Mouse (Mus musculus): ENCODE measurements around the gene Cdc26. TPM values are rescaled to one million over a fixed set of nuclear protein-coding genes. Genes with fewer than 3 reads are reported as not detected.

The Cdc26 gene
- polyA plus RNA-seq, 1 experiment: 84.0 TPM

DNA sequence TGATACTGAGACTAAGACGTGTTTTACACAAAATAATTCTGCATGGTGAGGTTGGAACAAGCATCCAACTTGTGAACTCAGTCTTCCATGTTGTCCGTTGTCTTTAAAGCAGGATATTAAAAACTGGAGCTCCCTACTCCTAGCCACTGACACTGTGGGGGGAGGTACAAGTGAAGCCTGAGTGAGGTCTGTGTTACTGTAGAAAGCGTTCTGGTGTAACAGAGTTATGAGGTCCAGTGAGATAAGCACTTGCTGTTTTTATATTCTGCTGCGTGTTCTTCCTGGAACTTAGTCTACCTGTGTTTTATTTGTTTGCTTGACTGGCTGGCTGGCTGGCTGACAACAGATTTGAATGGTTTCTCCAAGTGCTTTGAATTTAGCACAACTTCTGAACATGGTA is 34.1 kb downstream of the Cdc26 start:
- no peak for DNase-seq (ENCODE audit: low read depth)
- TF ChIP-seq CTCF (IDR thresholded peaks at IDR 0.05; ENCODE audit: borderline replicate concordance, extremely low read depth, insufficient read depth, insufficient read length) (no peak), POLR2A (IDR thresholded peaks at IDR 0.05; ENCODE audit: borderline replicate concordance, extremely low read depth, insufficient read depth, insufficient read length, poor library complexity, severe bottlenecking) (no peak)

DNA sequence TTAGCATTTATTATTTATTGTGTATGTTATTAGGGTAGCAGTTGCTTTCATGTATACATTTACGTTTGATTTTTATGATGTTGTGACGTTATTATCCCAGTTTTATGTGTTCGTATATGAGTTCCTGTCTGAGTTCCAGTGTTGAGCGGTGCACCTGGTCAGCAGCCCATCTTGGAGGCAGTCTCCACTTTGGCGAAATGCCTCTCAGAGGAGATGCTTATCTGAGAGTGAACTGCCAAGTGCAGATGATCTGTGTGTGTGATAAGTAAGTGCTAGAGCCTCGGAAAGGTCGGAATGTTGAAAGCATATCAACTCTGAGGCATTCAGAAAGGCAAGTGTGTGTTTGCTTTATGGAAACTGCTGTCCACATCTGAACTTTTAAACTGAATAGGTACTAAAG is 34.8 kb downstream of the Cdc26 start:
- no peak for TF ChIP-seq CTCF (IDR thresholded peaks at IDR 0.05; ENCODE audit: borderline replicate concordance, extremely low read depth, insufficient read depth, insufficient read length)
- no peak for TF ChIP-seq POLR2A (IDR thresholded peaks at IDR 0.05; ENCODE audit: borderline replicate concordance, extremely low read depth, insufficient read depth, insufficient read length, poor library complexity, severe bottlenecking)
- no peak for DNase-seq (ENCODE audit: low read depth)

DNA sequence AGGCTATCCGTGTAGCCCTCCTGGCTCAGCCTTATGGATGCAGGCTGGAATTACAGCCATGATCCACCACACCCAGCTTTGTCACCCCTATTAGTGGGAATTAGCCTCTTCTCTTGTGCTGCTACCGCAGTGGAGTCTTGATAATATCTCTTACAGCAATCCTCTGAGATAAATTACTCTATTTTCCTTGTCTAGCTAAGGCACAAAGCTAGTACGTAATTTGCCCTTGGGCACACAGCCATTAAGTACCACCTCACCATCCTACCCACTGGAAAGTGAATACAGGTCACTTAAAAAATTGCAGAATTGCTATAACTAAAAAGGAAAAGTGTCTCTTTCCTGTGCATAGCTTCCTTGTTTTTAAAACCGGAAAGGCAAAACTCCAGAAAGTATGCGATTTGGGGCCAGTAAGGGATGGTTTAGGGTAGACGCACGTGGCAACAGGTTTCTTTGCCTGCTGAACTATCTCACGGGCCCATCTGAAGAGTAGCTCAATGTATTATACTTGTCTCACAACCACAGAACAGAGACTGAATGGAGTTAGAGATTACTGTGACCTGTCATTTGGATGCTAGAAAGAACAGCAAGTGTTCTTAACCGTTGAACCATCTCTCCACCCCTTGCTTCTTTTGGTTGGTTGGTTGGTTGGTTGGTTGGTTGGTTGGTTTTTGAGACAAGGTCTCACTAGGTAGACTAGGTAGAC is 35.5 kb downstream of the Cdc26 start:
- TF ChIP-seq POLR2A (IDR thresholded peaks at IDR 0.05; ENCODE audit: borderline replicate concordance, extremely low read depth, insufficient read depth, insufficient read length, poor library complexity, severe bottlenecking) (no peak), CTCF (IDR thresholded peaks at IDR 0.05; ENCODE audit: borderline replicate concordance, extremely low read depth, insufficient read depth, insufficient read length) (no peak)
- no peak for DNase-seq (ENCODE audit: low read depth)

DNA sequence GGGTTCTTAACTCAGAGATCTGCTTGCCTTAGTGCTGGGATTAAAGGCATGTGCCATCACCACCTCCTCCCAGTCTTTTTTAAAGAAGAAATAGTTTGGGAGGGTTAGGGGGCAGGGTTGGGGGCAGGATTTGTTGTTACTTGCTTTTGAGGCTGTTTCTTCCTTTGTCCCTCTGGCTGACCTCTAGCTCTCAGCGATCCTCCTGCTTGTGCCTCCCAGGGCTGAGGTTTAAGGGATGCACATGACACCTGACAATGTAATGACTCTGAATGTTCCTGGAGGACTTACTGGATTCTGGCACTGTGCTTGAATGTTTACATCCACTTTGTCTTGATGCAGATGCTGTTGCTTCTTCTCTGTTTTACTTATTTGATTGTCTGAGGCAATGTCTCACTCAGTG is 36.0 kb downstream of the Cdc26 start:
- no peak for TF ChIP-seq POLR2A (IDR thresholded peaks at IDR 0.05; ENCODE audit: borderline replicate concordance, extremely low read depth, insufficient read depth, insufficient read length, poor library complexity, severe bottlenecking)
- TF ChIP-seq CTCF (IDR thresholded peaks at IDR 0.05; ENCODE audit: borderline replicate concordance, extremely low read depth, insufficient read depth, insufficient read length): no peak
- DNase-seq (ENCODE audit: low read depth): no peak

DNA sequence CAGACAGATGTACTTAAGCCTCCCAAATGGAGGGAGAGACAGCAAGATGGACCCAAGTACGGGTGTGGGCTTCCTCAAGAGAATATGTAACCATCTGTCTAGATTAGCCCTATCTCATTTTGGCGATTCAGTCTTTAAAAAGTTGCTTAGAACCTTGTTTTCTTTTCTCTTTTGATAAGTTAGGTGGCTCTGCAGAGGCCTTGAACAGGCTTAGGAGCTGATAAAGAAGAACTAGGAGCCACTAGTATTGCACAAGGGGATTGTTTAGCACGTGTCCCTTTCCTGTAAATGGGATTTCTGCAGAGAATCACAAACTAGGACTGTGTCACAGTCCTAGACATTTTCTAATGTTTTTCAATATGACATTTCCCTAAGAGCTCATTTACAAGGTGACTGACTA is 39.4 kb downstream of the Cdc26 start:
- TF ChIP-seq CTCF (IDR thresholded peaks at IDR 0.05; ENCODE audit: borderline replicate concordance, extremely low read depth, insufficient read depth, insufficient read length): no peak
- TF ChIP-seq POLR2A (IDR thresholded peaks at IDR 0.05; ENCODE audit: borderline replicate concordance, extremely low read depth, insufficient read depth, insufficient read length, poor library complexity, severe bottlenecking): no peak
- no peak for DNase-seq (ENCODE audit: low read depth)

DNA sequence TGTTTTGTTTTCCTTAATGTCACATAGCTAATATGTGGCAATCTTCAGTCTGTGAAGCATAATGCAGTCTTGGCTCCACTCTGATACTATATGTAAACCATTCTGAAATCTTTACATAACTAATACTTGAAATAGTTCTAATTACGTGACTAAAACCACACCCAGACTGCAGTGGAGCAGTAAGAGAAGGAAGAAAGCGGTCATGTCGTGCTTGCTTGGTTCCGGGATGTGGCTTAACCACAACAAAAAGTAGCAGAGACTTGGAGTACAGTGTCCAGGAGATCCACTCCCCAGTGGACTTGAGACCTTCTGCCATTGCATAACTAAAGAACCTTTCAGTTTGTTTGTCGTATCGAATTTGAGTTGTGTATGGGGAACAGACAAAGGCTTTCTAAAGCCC is 40.9 kb downstream of the Cdc26 start:
- TF ChIP-seq POLR2A (IDR thresholded peaks at IDR 0.05; ENCODE audit: borderline replicate concordance, extremely low read depth, insufficient read depth, insufficient read length, poor library complexity, severe bottlenecking) (no peak), CTCF (IDR thresholded peaks at IDR 0.05; ENCODE audit: borderline replicate concordance, extremely low read depth, insufficient read depth, insufficient read length) (no peak)
- no peak for DNase-seq (ENCODE audit: low read depth)

DNA sequence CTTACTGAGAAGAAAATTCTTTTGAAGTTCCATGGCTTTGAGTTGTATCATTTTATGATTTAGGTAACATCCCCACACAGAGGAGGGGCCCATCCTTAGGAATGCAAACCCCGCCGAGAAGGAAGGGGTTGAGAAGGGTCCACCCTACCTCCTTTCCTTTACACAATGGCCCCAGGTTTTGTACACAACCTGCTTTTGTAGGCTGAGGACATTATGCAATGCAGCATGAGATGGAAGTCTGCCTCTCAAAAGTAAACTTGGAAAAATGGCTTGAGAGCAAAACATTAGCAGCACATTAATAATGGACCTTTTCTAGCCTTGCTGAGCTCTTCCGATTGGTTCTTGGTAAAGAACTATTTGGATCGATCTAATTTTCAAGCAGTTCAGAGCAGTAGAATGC is 42.2 kb downstream of the Cdc26 start:
- no peak for DNase-seq (ENCODE audit: low read depth)
- TF ChIP-seq POLR2A (IDR thresholded peaks at IDR 0.05; ENCODE audit: borderline replicate concordance, extremely low read depth, insufficient read depth, insufficient read length, poor library complexity, severe bottlenecking) (no peak), CTCF (IDR thresholded peaks at IDR 0.05; ENCODE audit: borderline replicate concordance, extremely low read depth, insufficient read depth, insufficient read length) (no peak)

DNA sequence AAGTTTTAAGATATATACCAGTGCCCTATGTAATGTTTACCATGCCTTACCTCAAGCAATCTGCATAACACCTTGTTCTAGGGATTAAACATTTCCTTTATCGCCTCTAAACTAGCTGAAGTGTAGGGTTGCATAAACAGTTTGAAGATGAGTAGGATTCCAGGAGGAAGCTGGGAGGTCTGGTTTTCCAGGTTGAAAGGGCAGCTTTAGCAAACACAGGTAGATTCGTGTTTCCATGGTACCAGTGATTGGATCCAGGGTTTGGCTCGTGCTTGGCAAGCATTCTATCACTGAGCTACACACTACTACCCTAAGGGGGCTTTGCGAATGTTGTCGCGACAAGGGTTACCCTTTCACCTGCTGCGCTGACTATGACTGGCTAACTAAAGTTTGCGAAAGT is 44.1 kb downstream of the Cdc26 start:
- TF ChIP-seq POLR2A (IDR thresholded peaks at IDR 0.05; ENCODE audit: borderline replicate concordance, extremely low read depth, insufficient read depth, insufficient read length, poor library complexity, severe bottlenecking): no peak
- TF ChIP-seq CTCF (IDR thresholded peaks at IDR 0.05; ENCODE audit: borderline replicate concordance, extremely low read depth, insufficient read depth, insufficient read length): no peak
- no peak for DNase-seq (ENCODE audit: low read depth)

DNA sequence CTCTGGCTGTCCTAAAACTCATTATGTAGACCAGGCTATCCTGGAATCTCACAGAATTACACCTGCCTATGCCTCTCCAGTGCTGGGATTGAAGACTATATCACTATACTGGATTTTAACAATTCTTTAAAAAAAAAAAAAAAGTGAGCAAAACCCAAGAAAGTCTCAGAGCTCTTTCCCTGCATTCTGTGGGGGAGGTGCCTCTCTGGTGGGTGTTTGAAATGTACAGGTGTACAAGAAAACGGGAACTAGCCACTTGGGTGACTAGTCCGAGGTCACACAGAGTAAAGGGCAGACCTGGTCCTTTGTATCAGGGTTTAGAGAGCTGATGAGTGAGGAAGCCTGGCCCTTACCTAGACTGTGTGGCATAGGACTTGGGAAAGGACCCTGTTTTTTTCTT is 46.0 kb downstream of the Cdc26 start:
- DNase-seq (ENCODE audit: low read depth): no peak
- no peak for TF ChIP-seq CTCF (IDR thresholded peaks at IDR 0.05; ENCODE audit: borderline replicate concordance, extremely low read depth, insufficient read depth, insufficient read length)
- TF ChIP-seq POLR2A (IDR thresholded peaks at IDR 0.05; ENCODE audit: borderline replicate concordance, extremely low read depth, insufficient read depth, insufficient read length, poor library complexity, severe bottlenecking): no peak

DNA sequence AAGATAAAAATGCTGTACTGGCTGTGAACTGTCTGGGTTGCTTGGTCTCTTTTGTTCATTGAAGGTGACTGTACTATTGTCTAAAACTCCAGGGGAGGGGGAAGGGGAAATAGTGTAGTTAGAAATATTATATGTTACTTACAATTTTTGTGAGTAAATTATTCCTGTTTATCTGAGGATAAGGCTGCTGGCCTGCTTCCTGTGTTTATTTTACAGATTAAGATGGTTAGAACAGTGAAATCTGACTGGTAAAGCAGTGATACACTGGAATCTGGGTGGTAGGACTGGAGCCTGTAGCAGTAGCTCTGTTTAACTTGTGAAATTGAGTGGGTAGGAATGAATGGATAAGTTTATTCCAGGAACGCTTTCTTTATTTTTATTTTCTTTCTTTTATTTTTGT is 46.4 kb downstream of the Cdc26 start:
- TF ChIP-seq CTCF (IDR thresholded peaks at IDR 0.05; ENCODE audit: borderline replicate concordance, extremely low read depth, insufficient read depth, insufficient read length) (no peak), POLR2A (IDR thresholded peaks at IDR 0.05; ENCODE audit: borderline replicate concordance, extremely low read depth, insufficient read depth, insufficient read length, poor library complexity, severe bottlenecking) (no peak)
- no peak for DNase-seq (ENCODE audit: low read depth)

DNA sequence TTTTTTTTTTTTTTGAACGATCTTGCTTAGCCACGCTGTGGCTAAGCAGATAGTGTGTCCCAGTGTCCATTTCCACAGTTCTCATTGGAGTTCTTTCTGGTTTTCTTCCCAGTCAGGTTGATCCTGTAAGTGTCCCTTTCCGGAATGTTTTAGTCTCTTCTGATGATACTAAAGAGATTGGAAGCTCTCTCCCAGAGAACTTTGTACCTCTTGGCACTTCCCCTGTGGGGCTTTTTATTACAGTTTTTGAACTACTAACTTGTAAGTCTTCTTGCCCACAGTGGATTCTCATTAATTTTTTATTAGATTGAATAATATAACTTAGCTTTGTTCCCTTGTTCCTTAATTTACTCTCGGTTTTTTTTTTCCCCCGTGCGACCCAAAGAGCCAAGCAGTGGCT is 46.9 kb downstream of the Cdc26 start:
- DNase-seq (ENCODE audit: low read depth): no peak
- TF ChIP-seq POLR2A (IDR thresholded peaks at IDR 0.05; ENCODE audit: borderline replicate concordance, extremely low read depth, insufficient read depth, insufficient read length, poor library complexity, severe bottlenecking): no peak
- TF ChIP-seq CTCF (IDR thresholded peaks at IDR 0.05; ENCODE audit: borderline replicate concordance, extremely low read depth, insufficient read depth, insufficient read length): no peak

DNA sequence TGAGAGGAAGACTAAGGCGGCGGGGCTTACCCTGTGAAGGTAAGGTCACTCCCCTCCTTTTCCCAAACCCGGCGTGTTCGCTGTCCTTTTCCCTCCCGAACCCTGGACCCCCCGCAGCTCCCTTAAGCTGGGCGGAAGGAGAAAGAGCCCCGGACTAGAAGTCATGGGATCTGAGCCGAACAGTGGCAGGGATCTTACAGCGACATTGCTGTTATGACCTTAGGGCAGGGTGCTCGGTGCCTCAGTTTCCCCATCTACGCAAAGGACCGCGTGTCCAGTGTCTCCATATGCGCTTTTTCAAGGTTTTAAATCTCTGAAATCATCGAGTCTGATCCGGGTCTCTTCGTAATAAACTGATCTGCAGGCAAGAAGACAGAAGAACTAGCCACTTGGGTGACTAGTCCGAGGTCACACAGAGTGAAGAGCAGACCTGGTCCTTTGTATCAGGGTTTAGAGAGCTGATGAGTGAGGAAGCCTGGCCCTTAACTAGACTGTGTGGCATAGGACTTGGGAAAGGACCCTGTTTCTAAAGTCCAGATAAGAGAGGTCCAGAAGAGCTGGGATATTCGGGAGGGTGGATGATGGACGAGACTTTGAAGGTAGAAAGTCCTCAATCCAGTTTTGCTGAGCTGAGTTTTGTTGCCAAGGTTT is 47.5 kb downstream of the Cdc26 start:
- TF ChIP-seq POLR2A (IDR thresholded peaks at IDR 0.05; ENCODE audit: borderline replicate concordance, extremely low read depth, insufficient read depth, insufficient read length, poor library complexity, severe bottlenecking) (no peak), CTCF (IDR thresholded peaks at IDR 0.05; ENCODE audit: borderline replicate concordance, extremely low read depth, insufficient read depth, insufficient read length) (no peak)
- no peak for DNase-seq (ENCODE audit: low read depth)
